Mouse (Mus musculus) liver, adult (tissue): Measurements from ENCODE around the gene Gm10722.
"Not testable (repeated sequence)": the region's sequence is repeated elsewhere in the genome, so short reads cannot be mapped to it uniquely, and the experiment has no call there.

ENCODE experiments used
- GATA4 ChIP-seq: IDR thresholded peaks from 2 replicates; pipeline ENCODE4 v1.6.1; 2014; ENCODE audit warnings: mild to moderate bottlenecking, low read length; ENCODE audit not compliant: insufficient replicate concordance

The Gm10722 gene

DNA sequence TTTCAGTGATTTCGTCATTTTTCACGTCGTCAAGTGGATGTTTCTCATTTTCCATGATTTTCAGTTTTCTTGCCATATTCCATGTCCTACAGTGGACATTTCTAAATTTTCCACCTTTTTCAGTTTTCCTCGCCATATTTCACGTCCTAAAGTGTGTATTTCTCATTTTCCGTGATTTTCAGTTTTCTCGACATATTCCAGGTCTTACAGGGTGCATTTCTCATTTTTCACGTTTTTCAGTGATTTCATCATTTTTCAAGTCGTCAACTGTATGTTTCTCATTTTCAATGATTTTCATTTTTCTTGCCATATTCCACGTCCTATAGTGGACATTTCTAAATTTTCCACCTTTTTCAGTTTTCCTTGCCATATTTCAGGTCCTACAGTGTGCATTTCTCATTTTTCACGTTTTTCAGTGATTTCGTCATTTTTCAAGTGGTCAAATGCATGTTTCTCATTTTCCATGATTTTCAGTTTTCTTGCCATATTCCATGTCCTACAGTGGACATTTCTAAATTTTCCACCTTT lies at the start of gene Gm10722:
Gene Gm10722 (plus strand): TSS at position 478 of the 528 bp plus-strand sequence.
- not testable (repeated sequence) for TF ChIP-seq GATA4

DNA sequence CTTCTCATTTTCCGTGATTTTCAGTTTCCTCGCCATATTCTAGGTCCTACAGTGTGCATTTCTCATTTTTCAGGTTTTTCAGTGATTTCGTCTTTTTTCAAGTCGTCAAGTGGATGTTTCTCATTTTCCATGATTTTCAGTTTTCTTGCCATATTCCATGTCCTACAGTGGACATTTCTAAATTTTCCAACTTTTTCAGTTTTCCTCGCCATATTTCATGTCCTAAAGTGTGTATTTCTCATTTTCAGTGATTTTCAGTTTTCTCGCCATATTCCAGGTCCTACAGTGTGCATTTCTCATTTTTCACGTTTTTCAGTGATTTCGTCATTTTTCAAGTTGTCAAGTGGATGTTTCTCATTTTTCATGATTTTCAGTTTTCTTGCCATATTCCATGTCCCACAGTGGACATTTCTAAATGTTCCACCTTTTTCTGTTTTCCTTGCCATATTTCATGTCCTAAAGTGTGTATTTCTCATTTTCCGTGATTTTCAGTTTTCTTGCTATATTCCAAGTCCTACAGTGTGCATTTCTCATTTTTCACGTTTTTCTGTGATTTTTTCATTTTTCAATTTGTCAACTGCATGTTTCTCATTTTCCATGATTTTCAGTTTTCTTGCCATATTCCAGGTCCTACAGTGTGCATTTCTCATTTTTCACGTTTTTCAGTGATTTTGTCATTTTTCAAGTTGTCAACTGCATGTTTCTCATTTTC lies 1.4 kb downstream of the Gm10722 start:
- TF ChIP-seq GATA4 = peak; percentile 61; the same call in 1 of the 2 replicates

GRCm38 (mm10) chr9:3002794-3003396 lies 2.2 kb downstream of the Gm10722 start, which contains the start of gene Gm11168:
Gene Gm11168 (plus strand): TSS chr9:3003346.
- TF ChIP-seq GATA4 = peak; percentile 6; the same call in 1 of the 2 replicates

DNA sequence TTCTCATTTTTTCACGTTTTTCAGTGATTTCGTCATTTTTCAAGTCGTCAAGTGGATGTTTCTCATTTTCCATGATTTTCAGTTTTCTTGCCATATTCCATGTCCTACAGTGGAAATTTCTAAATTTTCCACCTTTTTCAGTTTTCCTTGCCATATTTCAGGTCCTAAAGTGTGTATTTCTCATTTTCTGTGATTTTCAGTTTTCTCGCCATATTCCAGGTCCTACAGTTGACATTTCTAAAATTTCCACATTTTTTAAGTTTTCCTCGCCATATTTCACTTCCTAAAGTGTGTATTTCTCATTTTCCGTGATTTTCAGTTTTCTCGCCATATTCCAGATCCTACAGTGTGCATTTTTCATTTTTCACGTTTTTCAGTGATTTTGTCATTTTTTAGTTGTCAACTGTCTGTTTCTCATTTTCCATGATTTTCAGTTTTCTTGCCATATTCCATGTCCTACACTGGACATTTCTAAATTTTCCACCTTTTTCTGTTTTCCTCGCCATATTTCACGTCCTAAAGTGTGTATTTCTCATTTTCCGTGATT lies 12.1 kb downstream of the Gm10722 start, which contains the start of gene Gm10721:
Gene Gm10721 (plus strand): TSS at position 408 of the 547 bp plus-strand sequence.
- not testable (repeated sequence) for TF ChIP-seq GATA4

DNA sequence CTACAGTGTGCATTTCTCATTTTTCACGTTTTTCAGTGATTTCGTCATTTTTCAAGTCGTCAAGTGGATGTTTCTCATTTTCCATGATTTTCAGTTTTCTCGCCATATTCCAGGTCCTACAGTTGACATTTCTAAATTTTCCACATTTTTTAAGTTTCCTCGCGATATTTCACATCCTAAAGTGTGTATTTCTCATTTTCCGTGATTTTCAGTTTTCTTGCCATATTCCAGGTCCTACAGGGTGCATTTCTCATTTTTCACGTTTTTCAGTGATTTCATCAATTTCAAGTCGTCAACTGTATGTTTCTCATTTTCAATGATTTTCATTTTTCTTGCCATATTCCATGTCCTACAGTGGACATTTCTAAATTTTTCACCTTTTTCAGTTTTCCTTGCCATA lies 14.6 kb downstream of the Gm10722 start, which contains the start of gene Gm10720:
Gene Gm10720 (plus strand): TSS at position 301 of the 400 bp plus-strand sequence.
- not testable (repeated sequence) for TF ChIP-seq GATA4

DNA sequence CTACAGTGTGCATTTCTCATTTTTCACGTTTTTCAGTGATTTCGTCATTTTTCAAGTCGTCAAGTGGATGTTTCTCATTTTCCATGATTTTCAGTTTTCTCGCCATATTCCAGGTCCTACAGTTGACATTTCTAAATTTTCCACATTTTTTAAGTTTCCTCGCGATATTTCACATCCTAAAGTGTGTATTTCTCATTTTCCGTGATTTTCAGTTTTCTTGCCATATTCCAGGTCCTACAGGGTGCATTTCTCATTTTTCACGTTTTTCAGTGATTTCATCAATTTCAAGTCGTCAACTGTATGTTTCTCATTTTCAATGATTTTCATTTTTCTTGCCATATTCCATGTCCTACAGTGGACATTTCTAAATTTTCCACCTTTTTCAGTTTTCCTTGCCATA lies 16.4 kb downstream of the Gm10722 start, which contains the start of gene Gm10719:
Gene Gm10719 (plus strand): TSS at position 301 of the 400 bp plus-strand sequence.
- not testable (repeated sequence) for TF ChIP-seq GATA4

GRCm38 (mm10) chr9:3023312-3023984 lies 22.7 kb downstream of the Gm10722 start, which contains the start of gene Gm10718:
Gene Gm10718 (plus strand): TSS chr9:3023547.
- TF ChIP-seq GATA4 = 0 out of 2 replicates have a peak, but pooled peaks have one; percentile 1

DNA sequence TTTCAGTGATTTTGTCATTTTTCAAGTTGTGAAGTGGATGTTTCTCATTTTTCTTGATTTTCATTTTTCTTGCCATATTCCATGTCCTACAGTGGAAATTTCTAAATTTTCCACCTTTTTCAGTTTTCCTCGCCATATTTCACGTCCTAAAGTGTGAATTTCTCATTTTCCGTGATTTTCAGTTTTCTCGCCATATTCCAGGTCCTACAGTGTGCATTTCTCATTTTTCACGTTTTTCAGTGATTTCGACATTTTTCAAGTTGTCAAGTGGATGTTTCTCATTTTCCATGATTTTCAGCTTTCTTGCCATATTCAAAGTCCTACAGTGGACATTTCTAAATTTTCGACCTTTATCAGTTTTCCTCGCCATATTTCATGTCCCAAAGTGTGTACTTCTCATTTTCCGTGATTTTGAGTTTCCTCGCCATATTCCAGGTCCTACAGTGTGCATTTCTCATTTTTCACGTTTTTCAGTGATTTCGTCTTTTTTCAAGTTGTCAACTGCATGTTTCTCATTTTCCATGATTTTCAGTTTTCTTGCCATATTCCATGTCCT lies 24.3 kb downstream of the Gm10722 start, which contains the start of gene Gm10717:
Gene Gm10717 (plus strand): TSS at position 506 of the 556 bp plus-strand sequence.
- TF ChIP-seq GATA4 = not testable (repeated sequence)

- not testable (repeated sequence) for TF ChIP-seq GATA4
Observed at GRCm38 (mm10) chr9:3034299-3034698, 33.6 kb downstream of the Gm10722 start, which contains the start of gene Gm17535. Gene Gm17535 (plus strand): TSS chr9:3034599.

- not testable (repeated sequence) for TF ChIP-seq GATA4
Observed at GRCm38 (mm10) chr9:3036577-3036976, 35.9 kb downstream of the Gm10722 start, which contains the start of gene Gm10715. Gene Gm10715 (plus strand): TSS chr9:3036877.
